Comparison of ENCODE assay signal across 19 mouse cellular contexts in genomic region chr4:149025242-149025641, GRCm38 (mm10).
DNase-seq lines count a peak whose midpoint lies in the region; ATAC-seq and TF ChIP-seq lines count a peak whose summit lies in the region.
"Had no signal": no experiment of that assay in that cellular context is flagged by ENCODE, and none has a peak within 500 bp of the region (broad histone marks: within the 10 kb centered on the region; RNA-seq: fewer than 3 reads in every experiment).

No protein-coding gene starts in this region.

- H3K27ac ChIP-seq in hindbrain, postnatal 0 days: no peak overlapping the region
- H3K27ac ChIP-seq in hindbrain, embryonic 10.5 days: no peak overlapping the region
- no peak overlapping the region for H3K27ac ChIP-seq in heart, adult 2 months
- H3K27ac ChIP-seq: embryonic facial prominence, embryonic 15.5 days; heart, embryonic 13.5 days; hindbrain, embryonic 14.5 days; kidney, postnatal 0 days; liver, embryonic 13.5 days; midbrain, embryonic 13.5 days had no signal

- H3K4me3 ChIP-seq in hindbrain, postnatal 0 days (ENCODE audit: low read length): no peak overlapping the region
- no peak overlapping the region for H3K4me3 ChIP-seq in hindbrain, embryonic 10.5 days
- no peak overlapping the region for H3K4me3 ChIP-seq in heart, adult 2 months
- H3K4me3 ChIP-seq: embryonic facial prominence, embryonic 15.5 days; heart, embryonic 13.5 days; liver, embryonic 13.5 days; midbrain, embryonic 13.5 days had no signal

- H3K4me1 ChIP-seq in hindbrain, postnatal 0 days (ENCODE audit: insufficient read depth, low read length): peaks cover 4% of the 10 kb centered on the region; the same call in 1 of the 2 replicates
- peaks cover 59% of the 10 kb centered on the region for H3K4me1 ChIP-seq in hindbrain, embryonic 10.5 days (replicated peaks)
- no peaks in the 10 kb centered on the region for H3K4me1 ChIP-seq in heart, adult 2 months (ENCODE audit: control insufficient read depth, insufficient read depth, low read length)

- WGBS in hindbrain, postnatal 0 days: 50% methylated on average over 10 of the region's 10 CpGs
- 88% methylated on average over 10 of the region's 10 CpGs for WGBS in hindbrain, embryonic 10.5 days
- WGBS in heart, adult 2 months: 92% methylated on average over 10 of the region's 10 CpGs

- no peaks in the 10 kb centered on the region for H3K27me3 ChIP-seq in hindbrain, postnatal 0 days (ENCODE audit: insufficient read depth, low read length)
- no peaks in the 10 kb centered on the region for H3K27me3 ChIP-seq in hindbrain, embryonic 10.5 days (ENCODE audit: insufficient read depth, poor library complexity, severe bottlenecking)
- H3K27me3 ChIP-seq in heart, adult 2 months (ENCODE audit: control insufficient read depth, insufficient read depth, low read length): no peaks in the 10 kb centered on the region
- H3K27me3 ChIP-seq: embryonic facial prominence, embryonic 15.5 days; heart, embryonic 13.5 days; liver, embryonic 13.5 days had no signal

- no peaks in the 10 kb centered on the region for H3K9me3 ChIP-seq in hindbrain, postnatal 0 days (ENCODE audit: low read length)
- H3K9me3 ChIP-seq in hindbrain, embryonic 10.5 days: no peaks in the 10 kb centered on the region
- H3K9me3 ChIP-seq: embryonic facial prominence, embryonic 15.5 days; heart, embryonic 13.5 days; liver, embryonic 13.5 days; midbrain, embryonic 13.5 days had no signal

- H3K36me3 ChIP-seq in hindbrain, postnatal 0 days (ENCODE audit: insufficient read depth, low read length): no peaks in the 10 kb centered on the region
- 0 out of 2 replicates have a peak, but pooled peaks cover 9% of the 10 kb centered on the region for H3K36me3 ChIP-seq in hindbrain, embryonic 10.5 days
- H3K36me3 ChIP-seq in heart, adult 2 months (ENCODE audit: control insufficient read depth, insufficient read depth, low read length): no peaks in the 10 kb centered on the region
- H3K36me3 ChIP-seq: embryonic facial prominence, embryonic 15.5 days; midbrain, embryonic 13.5 days had no signal

- intact Hi-C loops in heart, adult 2 months (cut with DNase I): no loop called here

- no peak overlapping the region for H3K4me2 ChIP-seq in hindbrain, postnatal 0 days (ENCODE audit: low read depth, low read length)
- H3K4me2 ChIP-seq: embryonic facial prominence, embryonic 15.5 days; heart, embryonic 13.5 days; hindbrain, embryonic 14.5 days; liver, embryonic 13.5 days; midbrain, embryonic 13.5 days had no signal

- ATAC-seq in hindbrain, postnatal 0 days: no peak
- ATAC-seq: midbrain, embryonic 13.5 days had no signal

- no peak overlapping the region for H3K9ac ChIP-seq in hindbrain, postnatal 0 days (replicated peaks; ENCODE audit: low read length)
- H3K9ac ChIP-seq in heart, adult 2 months (ENCODE audit: low read depth, low read length): no peak overlapping the region
- H3K9ac ChIP-seq: embryonic facial prominence, embryonic 15.5 days; heart, embryonic 13.5 days; hindbrain, embryonic 14.5 days; liver, embryonic 13.5 days; midbrain, embryonic 13.5 days had no signal

- peak; percentile 18 for DNase-seq in hindbrain, postnatal 0 days (ENCODE audit: low spot score)
- DNase-seq in hindbrain, embryonic 10.5 days (ENCODE audit: low spot score): no peak
- DNase-seq in right cerebral cortex, adult 18-20 months: peak; percentile 23
- DNase-seq in right cerebral cortex, adult 2 months (ENCODE audit: low spot score in 2 of 2): no peak
- peak; percentile 13 for DNase-seq in layer of hippocampus, adult 9-11 months
- DNase-seq in heart, adult 11 months: no peak
- DNase-seq in heart, adult 2 months: no peak
- DNase-seq: adrenal gland, postnatal 14 days; cerebellum, adult 9-10 months; heart, postnatal 14 days; kidney, adult 2 months; liver, embryonic 13.5 days; lung, adult 2 months; thymus, postnatal 25 days had no signal

- no peak for TF ChIP-seq POLR2A in heart, adult 2 months (IDR thresholded peaks at IDR 0.05; ENCODE audit: insufficient read depth, low read depth, low read length)

- no peak for TF ChIP-seq CTCF in hindbrain, postnatal 0 days (IDR thresholded peaks at IDR 0.05; ENCODE audit: low read depth)
- TF ChIP-seq CTCF in heart, adult 2 months (IDR thresholded peaks at IDR 0.05): no peak

- H3K79me2 ChIP-seq in heart, adult 2 months (replicated peaks; ENCODE audit: control insufficient read depth, insufficient read depth, low read length): no peaks in the 10 kb centered on the region

- TF ChIP-seq EP300 in heart, adult 2 months (IDR thresholded peaks at IDR 0.05; ENCODE audit: insufficient read depth, low read depth, low read length): no peak

Comparison
In these comparisons a context has a peak if more than half of its experiments do, and no peak if none do; other contexts are left out.
1. DNase-seq: peak in hindbrain, postnatal 0 days (single experiment), right cerebral cortex, adult 18-20 months (single experiment) and layer of hippocampus, adult 9-11 months (single experiment); none in hindbrain, embryonic 10.5 days (single experiment), right cerebral cortex, adult 2 months (0 of 2), heart, adult 11 months (single experiment) and heart, adult 2 months (0 of 2).